Mouse (Mus musculus) liver, postnatal 0 days (tissue): Measurements from ENCODE around the gene Bmp4.

ENCODE experiments used
- CTCF ChIP-seq: sonication (generic); IDR thresholded peaks from 2 replicates; pipeline ENCODE4 v1.5.1; 2016; ENCODE audit warnings: antibody characterized with exemption, low read depth
- EP300 ChIP-seq: IDR thresholded peaks from 2 replicates; pipeline ENCODE4 v1.6.1; 2016; ENCODE audit warnings: antibody characterized with exemption, low read depth, mild to moderate bottlenecking

GRCm38 (mm10) chr14:46410557-46411120, 20.2 kb upstream of the Bmp4 start:
- TF ChIP-seq CTCF (no peak), EP300 (no peak)
